Mouse (Mus musculus) NIH3T3 (cell line): ENCODE data around the gene Sypl.

Experiments used
- DNase-seq: peaks from one replicate; pipeline ENCODE4 v3.0.0-alpha.2; 2012; ENCODE audit warnings: low read depth

Gene Sypl

DNA sequence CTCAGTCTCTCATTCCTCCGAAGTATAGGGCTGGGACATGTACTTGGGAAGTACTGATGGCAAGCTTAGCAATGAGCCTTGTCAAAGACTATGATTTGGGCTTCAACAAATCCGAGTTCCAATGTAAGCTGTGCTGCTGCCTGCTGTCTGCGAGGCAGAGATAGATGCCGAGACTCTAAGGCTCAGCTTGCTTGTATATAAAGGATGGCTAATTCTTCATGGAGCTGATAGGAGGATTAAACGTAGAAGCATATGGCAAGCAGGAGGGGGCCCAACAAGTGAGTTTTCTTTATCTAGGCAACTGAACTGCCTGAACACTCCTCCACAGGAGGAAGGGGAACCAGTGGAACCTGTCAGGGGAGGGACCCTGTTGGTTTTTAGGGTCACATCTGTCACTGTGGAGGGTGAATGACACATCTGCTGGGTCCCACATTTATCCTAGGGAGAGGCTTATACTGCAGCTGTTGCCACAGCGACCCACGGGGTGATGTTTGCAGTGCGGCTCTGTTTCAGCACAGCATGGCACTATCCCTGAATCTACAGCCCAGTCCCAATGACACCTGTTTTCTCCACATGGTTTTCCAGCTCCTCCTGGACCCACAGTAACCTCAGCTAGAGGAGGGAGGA, 49.8 kb downstream of the Sypl start:
- DNase-seq, result no peak

DNA sequence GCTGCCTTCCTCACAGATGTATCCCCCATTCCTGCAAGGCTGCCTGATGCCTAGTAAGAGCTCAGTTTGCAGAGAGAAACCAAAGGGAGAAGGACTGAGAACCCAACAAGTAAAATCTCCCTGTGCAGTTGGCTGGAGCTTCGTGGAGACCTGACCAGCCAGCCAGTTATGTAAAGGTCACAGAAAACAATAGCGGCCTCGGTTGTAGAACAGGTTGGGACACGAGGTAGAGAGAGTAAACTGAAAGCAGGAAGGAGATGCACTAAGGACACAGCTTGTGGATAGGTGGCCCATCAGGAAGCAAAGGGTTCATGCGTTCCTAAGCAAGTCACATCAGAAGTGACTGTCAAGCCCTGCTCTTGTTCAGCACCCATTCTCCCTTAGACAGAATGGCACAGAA, 52.2 kb downstream of the Sypl start:
- no peak for DNase-seq

DNA sequence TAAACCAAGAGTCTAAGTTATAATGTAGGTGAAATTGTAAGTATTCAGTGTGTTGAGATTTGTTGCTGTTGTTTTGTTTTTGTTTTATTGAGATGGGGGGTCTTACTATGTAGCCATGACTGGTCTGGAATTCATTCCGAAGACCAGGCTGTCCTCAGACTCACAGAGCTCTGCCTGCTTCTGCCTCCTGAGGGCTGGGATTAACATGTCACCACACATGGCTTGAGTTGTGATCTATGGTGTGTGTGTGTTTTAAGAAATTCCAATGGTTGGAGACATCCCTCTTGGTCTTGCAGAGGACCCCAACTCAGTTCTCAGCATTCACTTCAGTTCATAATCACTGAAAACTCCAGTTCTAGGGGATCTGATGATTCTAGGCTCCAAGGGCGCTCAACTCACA, 53.5 kb downstream of the Sypl start:
- DNase-seq, result no peak

- DNase-seq, result no peak
Measured at GRCm38 (mm10) chr12:33008305-33009110, 54.8 kb downstream of the Sypl start.

GRCm38 (mm10) chr12:33009206-33009966, 55.7 kb downstream of the Sypl start:
- no peak for DNase-seq

DNA sequence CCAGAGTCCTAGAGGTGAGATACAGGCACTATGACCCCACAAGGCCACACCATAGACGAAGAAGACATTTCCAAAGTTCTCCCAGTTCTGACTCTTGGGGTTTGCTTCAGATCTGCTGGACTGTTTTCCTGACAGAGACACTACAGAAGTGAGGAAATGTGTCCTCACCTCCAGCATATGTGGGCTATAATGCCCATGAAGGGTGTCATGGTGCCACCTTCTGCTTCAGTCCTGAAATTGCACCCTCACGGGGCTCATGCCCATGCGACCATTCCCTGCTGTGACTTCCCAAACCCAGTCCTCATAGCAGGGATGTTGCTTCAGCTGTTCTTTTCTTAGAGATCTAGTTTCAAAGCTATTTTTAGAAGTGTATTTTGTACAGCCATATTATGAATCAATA, 56.3 kb downstream of the Sypl start:
- DNase-seq, result peak; percentile 75

GRCm38 (mm10) chr12:33014050-33014796, 60.5 kb downstream of the Sypl start:
- DNase-seq, result no peak

GRCm38 (mm10) chr12:33015103-33015502, 61.4 kb downstream of the Sypl start:
- no peak for DNase-seq

GRCm38 (mm10) chr12:33016824-33017705, 63.4 kb downstream of the Sypl start:
- no peak for DNase-seq

- no peak for DNase-seq
Measured at GRCm38 (mm10) chr12:33018601-33019000, 64.9 kb downstream of the Sypl start.

DNA sequence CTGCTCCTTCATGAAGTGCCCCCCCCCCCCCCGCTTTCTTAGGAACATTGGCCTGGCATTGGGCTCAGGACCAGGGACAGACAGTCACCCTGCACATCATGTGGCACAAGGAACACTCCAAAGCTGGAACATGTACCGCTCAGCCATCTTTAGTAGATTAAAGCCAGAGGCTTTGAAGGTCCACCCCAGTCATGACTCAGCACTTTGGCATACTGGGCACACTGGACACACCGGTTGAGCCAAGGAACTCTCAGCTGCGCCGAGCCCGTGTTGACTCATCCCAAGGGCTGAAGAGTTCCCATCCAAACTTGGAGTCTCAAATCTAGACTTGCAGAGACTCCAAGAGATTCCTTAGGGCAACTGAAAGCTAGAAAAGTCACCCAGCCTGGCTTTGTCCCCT, 66.3 kb downstream of the Sypl start:
- peak; percentile 94 for DNase-seq

- no peak for DNase-seq
Measured at GRCm38 (mm10) chr12:33021140-33021539, 67.4 kb downstream of the Sypl start.

GRCm38 (mm10) chr12:33021751-33022150, 68.1 kb downstream of the Sypl start:
- DNase-seq, result no peak

DNA sequence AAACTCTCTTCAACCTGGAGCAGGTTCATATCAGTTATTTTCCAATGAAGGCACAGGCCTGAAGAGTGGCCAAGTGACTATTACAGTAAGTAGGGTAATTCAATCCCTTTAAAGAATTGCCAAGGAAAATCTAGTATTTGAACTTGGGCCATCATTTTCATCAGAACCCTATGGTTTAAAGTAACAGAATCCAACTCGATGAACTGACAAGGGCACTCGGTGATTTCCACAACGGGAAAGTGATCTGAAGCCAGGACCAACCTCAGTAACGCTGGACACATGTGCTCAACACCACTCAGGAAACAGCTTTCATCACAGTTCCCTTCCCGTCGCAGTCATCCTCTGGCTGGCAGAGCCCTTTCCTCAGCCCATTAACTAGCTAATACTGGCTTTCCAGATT, 70.8 kb downstream of the Sypl start:
- peak; percentile 74 for DNase-seq

DNA sequence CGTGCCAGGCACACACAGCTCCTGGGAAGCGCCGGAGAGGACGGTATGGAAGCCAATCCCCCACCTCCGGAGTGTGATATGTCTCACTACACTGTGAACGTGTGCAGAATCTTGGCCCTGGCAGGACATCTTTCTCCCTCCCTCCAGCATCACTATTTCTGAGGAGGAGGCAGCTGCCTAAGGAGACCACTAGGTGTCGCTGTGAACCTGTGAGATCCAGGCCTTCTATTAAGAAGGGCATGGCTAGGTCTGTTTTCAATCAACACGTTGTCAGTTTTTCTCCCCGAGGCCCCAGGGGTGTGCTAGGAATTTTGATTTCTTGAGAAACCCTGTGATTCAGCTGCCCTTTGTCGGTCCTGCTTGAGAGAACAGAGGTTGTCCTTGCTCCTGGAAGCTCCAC, 73.4 kb downstream of the Sypl start:
- DNase-seq, result peak; percentile 98

GRCm38 (mm10) chr12:33028109-33028691, 74.5 kb downstream of the Sypl start:
- peak; percentile 36 for DNase-seq

DNA sequence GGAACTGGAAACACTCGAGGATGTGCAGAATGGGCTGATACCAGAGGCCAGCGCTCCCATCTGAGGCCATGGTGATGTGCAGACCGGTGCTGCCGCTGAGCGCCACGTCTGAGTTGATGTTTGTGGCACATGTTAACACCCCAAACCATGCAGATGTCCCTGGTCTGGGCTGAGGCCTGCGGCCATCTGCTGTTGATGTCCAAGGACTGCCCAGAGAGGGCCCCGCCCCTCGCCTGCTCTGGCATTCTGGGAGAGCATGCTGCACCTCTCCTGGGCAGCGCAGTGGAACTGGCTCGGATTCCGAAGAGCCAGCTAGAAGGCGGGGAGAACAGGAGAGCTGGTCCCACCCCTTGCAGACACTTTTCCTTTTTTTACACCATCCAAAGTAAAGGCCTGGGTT, 75.0 kb downstream of the Sypl start:
- DNase-seq, result no peak
